Mouse (Mus musculus): ENCODE measurements at regions not wholly inside any gene's neighbourhood (a gene's known extent, or its start where the extent isn't known, plus 50 kb on each side); places are given as distances from the start of the nearest gene placed in this dataset.

DNA sequence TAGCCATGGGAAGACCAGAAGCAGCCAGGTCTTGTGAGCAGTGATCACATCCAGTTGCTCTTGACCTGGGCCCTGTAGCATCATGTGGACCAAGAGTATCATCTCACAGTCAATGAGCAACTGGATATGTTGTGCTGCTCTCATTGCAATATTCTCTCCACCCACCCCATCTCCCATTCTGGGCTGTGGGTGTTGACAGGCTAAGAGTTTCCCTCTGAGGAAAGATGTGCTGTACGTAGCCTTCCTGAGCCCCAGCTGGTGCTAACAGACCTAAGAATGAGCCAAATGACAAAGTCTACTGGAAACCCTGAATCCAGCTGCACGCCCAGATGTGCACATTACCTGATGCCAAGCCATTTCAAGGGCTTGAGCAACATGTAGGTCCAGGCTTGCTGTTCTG, 380.5 kb downstream of the Agtpbp1 start:
- Histone ChIP-seq H3K27ac (no peak overlapping the region), H3K4me3 (no peak overlapping the region)
- TF ChIP-seq CTCF (conservative IDR thresholded peaks at IDR 0.05), result no peak
- no peak for DNase-seq (ENCODE audit: low spot score in 2 of 2)

DNA sequence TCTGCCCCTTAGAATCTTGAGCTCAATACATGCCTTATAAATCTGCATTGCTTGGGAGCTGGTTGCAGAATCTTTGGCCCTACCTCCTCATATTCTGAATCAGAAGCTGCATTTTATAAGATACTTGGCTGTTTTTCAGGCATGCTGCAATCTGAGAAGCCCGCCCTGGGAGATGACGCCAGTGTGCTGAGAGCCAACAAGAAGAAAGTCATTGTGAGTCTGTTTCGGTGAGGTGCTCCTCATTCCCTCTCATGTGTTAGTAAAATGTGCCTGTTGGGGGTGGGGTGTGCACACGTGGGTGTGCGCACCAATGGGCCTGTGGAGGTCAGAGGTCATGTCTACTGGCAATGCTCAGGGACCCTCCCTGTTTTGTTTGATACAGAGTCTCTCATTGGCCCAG, 388.7 kb downstream of the Agtpbp1 start:
- Histone ChIP-seq H3K4me3 (no peak overlapping the region), H3K27ac (no peak overlapping the region)
- DNase-seq (ENCODE audit: low spot score in 2 of 2), result no peak
- TF ChIP-seq CTCF (conservative IDR thresholded peaks at IDR 0.05), result no peak

DNA sequence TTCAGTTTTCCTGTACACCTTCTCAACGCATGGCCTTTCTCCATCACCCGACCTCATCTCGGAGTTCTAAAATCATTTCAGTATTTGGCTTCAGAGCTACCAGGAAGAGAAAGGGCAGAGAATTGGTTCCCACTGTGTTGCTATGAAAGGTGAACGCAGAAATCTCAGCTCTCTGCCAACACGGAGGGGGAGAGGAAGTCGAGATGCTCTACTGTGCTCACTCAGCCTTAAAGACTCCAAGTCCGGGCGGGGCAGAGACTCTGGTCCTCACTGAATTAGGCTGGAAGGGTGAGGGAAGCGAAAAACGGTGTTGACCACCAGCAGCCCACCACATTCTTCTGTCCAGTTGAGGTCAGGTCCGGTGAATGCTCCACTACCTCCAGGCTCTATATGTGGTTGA, 382.1 kb downstream of the Ntrk2 start:
- no peak overlapping the region for H3K27ac ChIP-seq
- no peak for DNase-seq (ENCODE audit: low spot score in 2 of 2)
- no peak overlapping the region for H3K4me3 ChIP-seq
- no peak for TF ChIP-seq CTCF (conservative IDR thresholded peaks at IDR 0.05)

All from layer of hippocampus, adult 2 months (tissue).